Mouse (Mus musculus) spleen, postnatal 14 days (tissue): ENCODE data around the gene Gltpd2.

Experiments used
- DNase-seq, 2 experiments: peaks; one replicate each; pipeline ENCODE4 v3.0.0; 2021 to 2022; ENCODE audit warnings: low spot score in 2 of 2

Gene Gltpd2

GRCm38 (mm10) chr11:70563470-70564275 lies 44.7 kb downstream of the Gltpd2 start:
- no peak for DNase-seq

GRCm38 (mm10) chr11:70564276-70564873 lies 45.4 kb downstream of the Gltpd2 start:
- DNase-seq = no peak

GRCm38 (mm10) chr11:70566586-70566985 lies 47.6 kb downstream of the Gltpd2 start:
- no peak for DNase-seq
